Comparison of ENCODE assay signal across 1 mouse cellular context in genomic region chr6:35032704-35033103, GRCm38 (mm10).
TF ChIP-seq lines count a peak whose summit lies in the region.

No protein-coding gene starts in this region.

TF ChIP-seq in MEL, 35 proteins besides CTCF, POLR2A, EP300 and RAD21 (continued from another document):
- TF ChIP-seq ELF1 (IDR thresholded peaks at IDR 0.05; ENCODE audit: low read depth, low read length) (no peak), E2F4 (IDR thresholded peaks at IDR 0.05; ENCODE audit: borderline replicate concordance, low read depth, low read length) (no peak), USF2 (IDR thresholded peaks at IDR 0.05; ENCODE audit: borderline replicate concordance in 1 of 2, insufficient read depth in 1 of 2, low read depth in 1 of 2, low read length in 2 of 2) (no peak), MAFK (IDR thresholded peaks at IDR 0.05; ENCODE audit: borderline replicate concordance, low read depth, low read length) (no peak; the same call in 1 of the 2 replicates), USF1 (IDR thresholded peaks at IDR 0.05; ENCODE audit: low read depth, low read length) (no peak), MAX (IDR thresholded peaks at IDR 0.05; ENCODE audit: low read length) (peak; percentile 39; the same call in 1 of the 2 replicates), POLR2AphosphoS5 (IDR thresholded peaks at IDR 0.05; ENCODE audit: borderline replicate concordance, low read depth, low read length) (no peak), NELFE (IDR thresholded peaks at IDR 0.05; ENCODE audit: low read depth, low read length) (no peak), TAL1 (IDR thresholded peaks at IDR 0.05; ENCODE audit: low read length) (peak; percentile 22; the same call in 1 of the 2 replicates), SIN3A (IDR thresholded peaks at IDR 0.05; ENCODE audit: low read length) (peak; percentile 52; the same call in 1 of the 2 replicates), MEF2A (IDR thresholded peaks at IDR 0.05; ENCODE audit: extremely low read depth, insufficient replicate concordance, low read depth, low read length, poor library complexity, severe bottlenecking) (no peak)
